Mouse (Mus musculus) myocyte (in vitro differentiated cells): ENCODE results near the gene Abcb8. TPM values are rescaled to one million over a fixed set of nuclear protein-coding genes. Genes with fewer than 3 reads are reported as not detected.

Source experiments
- H3K27me3 ChIP-seq: one replicate; pipeline ENCODE4 v1.6.1; 2011; ENCODE audit not compliant: control insufficient read depth, insufficient read depth, insufficient read length
- H3K36me3 ChIP-seq: one replicate; pipeline ENCODE4 v1.6.1; 2011; ENCODE audit not compliant: control insufficient read depth, insufficient read depth
- H3K4me2 ChIP-seq: one replicate; pipeline ENCODE4 v1.6.1; 2011; ENCODE audit warnings: low read depth, control low read depth
- H3K4me3 ChIP-seq: one replicate; pipeline ENCODE4 v1.5.1; 2011; ENCODE audit warnings: mild to moderate bottlenecking, control low read depth, moderate library complexity
- H3K79me2 ChIP-seq: one replicate; pipeline ENCODE4 v1.6.1; 2011; ENCODE audit not compliant: control insufficient read depth, insufficient read depth
- H3ac ChIP-seq: one replicate; pipeline ENCODE4 v1.6.1; 2011; ENCODE audit not compliant: control insufficient read depth, insufficient read length
- CEBPB ChIP-seq: IDR thresholded peaks from 2 replicates; pipeline ENCODE4 v1.6.1; 2011; ENCODE audit warnings: mild to moderate bottlenecking, moderate library complexity; ENCODE audit not compliant: poor library complexity, insufficient read depth, severe bottlenecking
- E2F4 ChIP-seq: IDR thresholded peaks from one replicate; pipeline ENCODE4 v1.6.1; 2011; ENCODE audit warnings: mild to moderate bottlenecking, control low read depth, moderate library complexity; ENCODE audit not compliant: insufficient read depth
- MAX ChIP-seq: IDR thresholded peaks from one replicate; pipeline ENCODE4 v1.6.1; 2011; ENCODE audit warnings: low read depth, mild to moderate bottlenecking, control low read depth
- MYOD1 ChIP-seq, 3 experiments: IDR thresholded peaks; one replicate each; pipeline ENCODE4 v1.6.1; 2011; ENCODE audit warnings: control low read depth in 2 of 3, low read depth in 2 of 3, mild to moderate bottlenecking in 2 of 3, moderate library complexity in 1 of 3; ENCODE audit not compliant: insufficient read length in 2 of 3, control insufficient read depth in 1 of 3
- MYOG ChIP-seq, 3 experiments: IDR thresholded peaks; one replicate each; pipeline ENCODE4 v1.6.1; 2011; ENCODE audit warnings: control low read depth in 2 of 3, low read depth in 2 of 3, mild to moderate bottlenecking in 2 of 3; ENCODE audit not compliant: insufficient read length in 2 of 3, control insufficient read depth in 1 of 3, insufficient read depth in 1 of 3
- POLR2A ChIP-seq: IDR thresholded peaks from one replicate; pipeline ENCODE4 v1.6.1; 2011; ENCODE audit warnings: low read depth, mild to moderate bottlenecking, control low read depth, moderate library complexity; ENCODE audit not compliant: insufficient read length
- POLR2AphosphoS2 ChIP-seq: IDR thresholded peaks from one replicate; pipeline ENCODE4 v1.6.1; 2011; ENCODE audit warnings: low read depth, control low read depth; ENCODE audit not compliant: insufficient read length
- REST ChIP-seq: IDR thresholded peaks from one replicate; pipeline ENCODE4 v1.6.1; 2011; ENCODE audit warnings: mild to moderate bottlenecking, control low read depth, moderate library complexity; ENCODE audit not compliant: insufficient read depth, insufficient read length
- SRF ChIP-seq: IDR thresholded peaks from one replicate; pipeline ENCODE4 v1.6.1; 2011; ENCODE audit warnings: low read depth; ENCODE audit not compliant: control insufficient read depth, insufficient read length
- TCF12 ChIP-seq: IDR thresholded peaks from one replicate; pipeline ENCODE4 v1.6.1; 2011; ENCODE audit warnings: mild to moderate bottlenecking, control low read depth; ENCODE audit not compliant: poor library complexity, insufficient read depth, severe bottlenecking
- TCF3 ChIP-seq: IDR thresholded peaks from one replicate; pipeline ENCODE4 v1.6.1; 2011; ENCODE audit warnings: low read depth, control low read depth; ENCODE audit not compliant: insufficient read length
- USF1 ChIP-seq: IDR thresholded peaks from one replicate; pipeline ENCODE4 v1.6.1; 2011; ENCODE audit warnings: low read depth, mild to moderate bottlenecking, control low read depth, moderate library complexity
- polyA plus RNA-seq: library from polyadenylated mRNA; unstranded; fragments of >200 nt; fragmentation: generic; extraction: Trizol; gene quantifications from one replicate; pipeline ENCODE4 v1.2.1, GENCODE M21; 2012; ENCODE audit warnings: missing spikeins

The Abcb8 gene
- polyA plus RNA-seq, 1 experiment, result 37.7 TPM

- Histone ChIP-seq H3ac (no peak overlapping the region), H3K36me3 (no peaks in the 10 kb centered on the region), H3K79me2 (no peaks in the 10 kb centered on the region), H3K4me2 (no peak overlapping the region), H3K27me3 (peaks cover 48% of the 10 kb centered on the region), H3K4me3 (no peak overlapping the region)
- no peak for TF ChIP-seq E2F4
- TF ChIP-seq TCF3, result no peak
- TF ChIP-seq MAX, result no peak
- TF ChIP-seq REST, result no peak
- TF ChIP-seq POLR2AphosphoS2, result no peak
Observed at GRCm38 (mm10) chr5:24366426-24366825, 27.0 kb upstream of the Abcb8 start.

GRCm38 (mm10) chr5:24369767-24370166 is 23.7 kb upstream of the Abcb8 start:
- Histone ChIP-seq H3ac (no peak overlapping the region), H3K4me3 (no peak overlapping the region), H3K79me2 (no peaks in the 10 kb centered on the region), H3K36me3 (no peaks in the 10 kb centered on the region), H3K27me3 (peaks cover 44% of the 10 kb centered on the region), H3K4me2 (no peak overlapping the region)
- TF ChIP-seq POLR2AphosphoS2 (no peak), CEBPB (no peak), REST (no peak), E2F4 (no peak), MYOD1 (IDR thresholded peaks at IDR 0.05; ENCODE audit: control insufficient read depth in 1 of 3, insufficient read length in 2 of 3, low read depth in 2 of 3) (no peak), TCF12 (no peak), MYOG (IDR thresholded peaks at IDR 0.05; ENCODE audit: control insufficient read depth in 1 of 3, insufficient read depth in 1 of 3, insufficient read length in 2 of 3, low read depth in 2 of 3) (no peak), MAX (no peak), SRF (no peak), USF1 (no peak), TCF3 (no peak), POLR2A (no peak)

- Histone ChIP-seq H3K79me2 (no peaks in the 10 kb centered on the region), H3K27me3 (peaks cover 20% of the 10 kb centered on the region), H3K4me3 (no peak overlapping the region), H3ac (no peak overlapping the region), H3K36me3 (no peaks in the 10 kb centered on the region), H3K4me2 (no peak overlapping the region)
- no peak for TF ChIP-seq TCF12
- no peak for TF ChIP-seq POLR2AphosphoS2
- TF ChIP-seq TCF3, result no peak
- no peak for TF ChIP-seq REST
- TF ChIP-seq MAX, result no peak
- no peak for TF ChIP-seq E2F4
- no peak for TF ChIP-seq CEBPB
- no peak for TF ChIP-seq MYOG (IDR thresholded peaks at IDR 0.05; ENCODE audit: control insufficient read depth in 1 of 3, insufficient read depth in 1 of 3, insufficient read length in 2 of 3, low read depth in 2 of 3)
- TF ChIP-seq MYOD1 (IDR thresholded peaks at IDR 0.05; ENCODE audit: control insufficient read depth in 1 of 3, insufficient read length in 2 of 3, low read depth in 2 of 3), result no peak
- TF ChIP-seq USF1, result no peak
- TF ChIP-seq SRF, result no peak
Observed at GRCm38 (mm10) chr5:24373807-24374206, 19.7 kb upstream of the Abcb8 start.

- H3K4me2 ChIP-seq, result no peak overlapping the region
- H3K79me2 ChIP-seq, result no peaks in the 10 kb centered on the region
- H3K27me3 ChIP-seq, result peaks cover 17% of the 10 kb centered on the region
- no peaks in the 10 kb centered on the region for H3K36me3 ChIP-seq
- H3K4me3 ChIP-seq, result no peak overlapping the region
- no peak overlapping the region for H3ac ChIP-seq
- no peak for TF ChIP-seq MYOG (IDR thresholded peaks at IDR 0.05; ENCODE audit: control insufficient read depth in 1 of 3, insufficient read depth in 1 of 3, insufficient read length in 2 of 3, low read depth in 2 of 3)
- TF ChIP-seq MAX, result no peak
- TF ChIP-seq TCF12, result no peak
- TF ChIP-seq MYOD1 (IDR thresholded peaks at IDR 0.05; ENCODE audit: control insufficient read depth in 1 of 3, insufficient read length in 2 of 3, low read depth in 2 of 3), result no peak
- no peak for TF ChIP-seq E2F4
- TF ChIP-seq USF1, result no peak
- TF ChIP-seq POLR2A, result no peak
- TF ChIP-seq REST, result no peak
- no peak for TF ChIP-seq CEBPB
- no peak for TF ChIP-seq POLR2AphosphoS2
- no peak for TF ChIP-seq SRF
- TF ChIP-seq TCF3, result no peak
Observed at GRCm38 (mm10) chr5:24374216-24374615, 19.2 kb upstream of the Abcb8 start.

GRCm38 (mm10) chr5:24374666-24375328 is 18.7 kb upstream of the Abcb8 start:
- H3K79me2 ChIP-seq, result no peaks in the 10 kb centered on the region
- TF ChIP-seq MAX (no peak), MYOG (IDR thresholded peaks at IDR 0.05; ENCODE audit: control insufficient read depth in 1 of 3, insufficient read depth in 1 of 3, insufficient read length in 2 of 3, low read depth in 2 of 3) (no peak), USF1 (no peak), POLR2A (no peak), TCF12 (no peak), CEBPB (no peak), E2F4 (no peak)
- no peak overlapping the region for H3K4me3 ChIP-seq
- peaks cover 22% of the 10 kb centered on the region for H3K27me3 ChIP-seq
- no peaks in the 10 kb centered on the region for H3K36me3 ChIP-seq
- no peak overlapping the region for H3ac ChIP-seq
- no peak overlapping the region for H3K4me2 ChIP-seq
